Mouse (Mus musculus): Measurements from ENCODE around the gene LTO1.

The LTO1 gene

DNA sequence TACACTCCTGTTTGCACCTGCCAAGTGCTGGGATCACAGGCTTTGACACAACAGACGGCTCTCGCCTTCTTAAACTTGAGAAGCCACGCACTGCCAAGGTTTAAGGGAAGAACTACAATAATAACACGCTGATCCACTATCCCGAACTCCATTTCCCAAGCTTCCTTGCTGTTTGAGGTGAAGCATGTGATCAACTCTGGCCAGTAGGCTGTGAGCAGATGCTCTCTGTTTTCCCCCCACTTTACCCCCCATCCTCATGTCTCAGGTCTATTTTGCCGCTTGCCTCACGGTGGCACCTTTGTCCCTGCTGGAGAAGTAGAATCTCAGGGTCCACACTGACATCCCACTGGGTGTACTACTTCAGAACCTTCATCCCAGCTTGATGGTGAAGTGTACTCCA is 6.2 kb upstream of the LTO1 start:
- no peak for DNase-seq

DNA sequence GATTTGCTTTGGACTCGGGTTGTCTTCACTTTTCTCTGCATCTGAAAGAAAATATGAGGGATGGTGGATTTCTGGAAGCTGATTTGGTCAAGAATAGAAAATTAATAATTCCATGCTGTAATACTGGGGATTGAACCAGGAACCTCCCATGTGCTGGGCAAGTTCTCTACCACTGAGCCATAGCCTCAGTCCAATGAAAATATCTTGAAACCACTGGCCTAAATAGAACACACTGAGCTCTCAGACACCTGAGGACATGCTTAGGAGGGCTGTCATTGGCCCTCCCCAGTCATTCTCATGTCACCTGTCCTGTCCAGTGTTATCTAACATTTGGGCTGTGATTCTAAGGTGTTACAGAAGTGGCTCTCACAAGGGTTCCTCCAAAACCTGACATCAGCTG is 3.8 kb upstream of the LTO1 start:
- DNase-seq, result no peak

DNA sequence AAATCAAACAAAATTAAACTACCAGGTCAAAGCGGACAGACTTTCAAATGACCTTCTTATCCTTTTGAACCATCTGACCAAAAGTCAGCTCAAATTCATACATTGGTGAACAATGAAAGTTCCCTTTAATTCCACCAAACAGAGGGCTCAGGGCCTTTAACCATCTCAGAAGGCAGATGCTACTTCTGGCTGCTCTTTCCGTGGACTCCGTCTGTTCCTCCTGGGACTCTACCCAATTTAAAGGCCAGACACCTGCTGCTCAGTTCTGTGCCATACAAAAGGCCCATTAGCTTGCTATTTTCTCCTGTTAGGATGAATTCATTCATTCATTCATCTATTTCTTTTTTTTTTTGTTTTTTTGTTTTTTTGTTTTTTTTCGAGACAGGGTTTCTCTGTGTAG is 2.0 kb upstream of the LTO1 start:
- DNase-seq, result no peak

DNA sequence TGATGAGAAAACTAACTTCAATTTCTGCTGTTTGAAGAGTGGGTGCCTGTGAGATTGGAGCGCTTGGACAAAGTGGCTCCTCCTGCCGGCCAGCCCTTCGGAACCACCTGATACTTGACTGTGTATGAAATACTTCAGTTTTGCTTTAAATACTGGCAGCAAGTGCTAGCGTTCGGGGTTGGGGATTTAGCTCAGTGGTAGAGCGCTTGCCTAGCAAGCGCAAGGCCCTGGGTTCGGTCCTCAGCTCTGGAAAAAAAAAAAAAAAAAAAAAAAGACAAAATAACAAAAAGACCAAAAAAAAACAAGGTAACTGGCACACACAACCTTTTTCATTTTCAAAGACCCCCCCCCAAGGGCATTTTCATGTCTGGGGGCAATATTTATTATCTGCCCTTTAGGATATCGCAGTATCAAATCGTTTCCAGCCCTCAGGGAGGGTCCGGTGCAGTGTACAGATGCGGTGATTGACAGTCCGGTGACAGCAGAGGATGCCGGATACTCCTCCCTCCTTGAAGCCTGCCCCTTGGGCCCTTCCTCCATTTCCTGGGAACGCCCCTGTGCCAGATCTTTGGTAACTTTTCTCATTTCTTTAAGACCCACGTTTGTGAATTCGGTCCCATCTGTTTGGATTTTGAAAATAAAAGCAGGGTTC is 478 bp upstream of the LTO1 start:
- no peak for DNase-seq

DNA sequence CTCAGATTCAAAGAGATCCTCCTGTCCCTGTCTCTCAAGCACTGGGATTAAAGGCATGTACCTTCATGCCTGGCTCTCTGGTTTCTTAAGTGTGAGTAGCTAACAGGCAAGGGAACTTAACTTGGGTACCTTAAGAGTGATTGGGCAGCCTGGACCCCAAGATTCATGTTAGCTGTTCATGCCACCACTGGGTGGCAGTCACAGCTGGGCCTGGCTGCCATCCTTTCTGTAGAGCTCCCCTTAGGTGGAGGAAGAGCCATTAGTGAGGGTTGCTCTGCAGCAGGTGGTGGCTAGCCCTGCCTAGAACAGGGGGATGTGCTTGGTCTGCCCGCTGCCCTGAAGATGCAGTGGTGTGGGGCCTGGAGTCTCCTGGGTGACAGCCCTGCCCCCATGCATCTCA is 3.9 kb downstream of the LTO1 start:
- no peak for DNase-seq

DNA sequence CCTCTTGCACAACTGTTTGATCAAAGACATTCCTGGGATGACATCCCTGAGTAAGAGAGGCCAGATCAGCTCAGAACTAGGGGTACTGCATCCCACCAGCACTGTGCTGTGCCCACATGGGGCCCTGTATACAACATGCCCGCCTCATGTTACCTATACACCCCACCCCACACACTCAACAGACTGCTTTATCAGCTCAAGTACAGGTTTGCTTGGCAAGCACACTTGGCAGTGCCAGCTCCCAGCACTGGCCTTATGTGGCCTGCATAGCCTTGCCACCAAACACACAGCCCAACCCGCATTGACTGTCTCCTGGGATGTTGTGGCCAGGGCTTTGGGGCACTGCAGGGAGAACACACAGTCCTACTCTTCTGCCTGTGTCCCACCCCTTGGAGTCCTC is 12.7 kb downstream of the LTO1 start:
- no peak for DNase-seq

DNA sequence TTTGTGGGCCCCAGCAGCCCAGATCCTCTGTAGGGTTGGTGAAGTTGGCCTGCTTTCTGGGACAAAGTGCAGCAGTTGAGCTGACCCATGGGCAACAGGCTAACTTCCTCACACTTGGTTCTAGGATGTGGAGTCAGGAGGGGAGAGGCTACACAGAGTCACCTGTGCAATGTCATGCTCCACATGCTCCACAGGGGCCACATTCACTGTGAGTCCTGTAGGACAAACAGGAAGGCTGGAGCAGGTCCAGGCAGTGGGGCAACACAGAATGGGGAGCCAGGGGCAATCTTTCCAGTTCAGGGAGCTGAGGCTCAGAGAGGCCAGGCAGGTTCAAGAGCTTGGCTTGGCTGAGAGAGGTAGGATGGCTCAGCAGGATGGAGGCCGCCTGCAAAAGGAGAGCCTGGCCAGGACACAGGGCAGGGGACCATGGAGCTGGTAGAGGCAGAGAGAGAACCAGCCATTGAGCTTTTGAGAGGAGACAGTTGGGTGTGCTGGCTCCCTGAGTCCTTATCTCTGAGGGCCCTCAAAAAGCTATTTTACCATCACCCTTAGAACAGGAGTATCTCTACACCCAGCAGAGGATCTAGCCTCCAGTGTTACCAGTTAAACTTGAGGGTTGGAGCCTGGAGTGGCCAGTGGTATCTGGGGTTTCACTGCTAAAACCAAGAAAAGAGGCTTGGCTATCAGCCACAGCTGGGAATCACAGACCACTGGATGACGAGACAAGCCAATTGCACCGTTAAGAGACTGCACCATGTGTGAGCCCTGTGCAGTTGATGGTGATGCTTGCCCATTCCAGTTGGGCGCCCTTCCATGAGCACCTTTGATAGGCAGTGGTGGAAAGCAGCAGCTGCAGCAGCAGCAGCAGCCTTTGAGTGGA is 13.3 kb downstream of the LTO1 start:
- no peak for DNase-seq

DNA sequence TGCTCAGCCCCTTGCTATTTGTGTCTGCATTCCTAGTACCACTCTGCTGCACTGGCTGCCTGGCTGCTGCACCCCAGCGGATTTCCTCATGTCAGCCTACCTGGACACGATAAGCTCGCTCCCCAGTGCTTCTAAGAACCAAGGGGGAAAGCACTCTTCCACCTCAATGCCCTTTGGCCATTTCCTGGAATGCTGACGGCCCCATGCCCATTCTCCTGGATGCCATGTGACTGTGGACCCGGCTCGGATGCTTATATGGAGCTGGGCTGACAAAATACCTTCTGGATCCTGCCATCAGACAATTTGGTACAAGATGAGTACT is 13.9 kb downstream of the LTO1 start:
- DNase-seq, result no peak

DNA sequence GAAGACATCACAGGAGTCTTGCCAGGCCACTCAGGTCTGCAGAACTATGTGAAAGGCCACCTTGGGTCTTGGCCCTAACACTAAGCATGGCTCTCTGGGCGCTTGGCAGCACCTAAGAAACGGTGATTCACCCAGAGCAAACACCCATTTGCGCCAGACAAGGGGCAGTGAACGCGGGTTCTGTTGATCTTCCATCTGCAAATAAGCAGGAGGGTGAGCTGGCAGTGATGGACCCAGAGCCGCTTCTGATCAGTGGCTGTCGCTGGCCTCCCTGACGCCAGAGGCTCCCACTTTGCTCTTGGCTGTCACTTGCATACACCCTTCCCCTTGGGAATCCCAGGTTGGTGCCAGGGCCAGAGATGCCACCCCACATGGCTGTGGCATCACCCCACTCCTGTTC is 14.6 kb downstream of the LTO1 start:
- no peak for DNase-seq

DNA sequence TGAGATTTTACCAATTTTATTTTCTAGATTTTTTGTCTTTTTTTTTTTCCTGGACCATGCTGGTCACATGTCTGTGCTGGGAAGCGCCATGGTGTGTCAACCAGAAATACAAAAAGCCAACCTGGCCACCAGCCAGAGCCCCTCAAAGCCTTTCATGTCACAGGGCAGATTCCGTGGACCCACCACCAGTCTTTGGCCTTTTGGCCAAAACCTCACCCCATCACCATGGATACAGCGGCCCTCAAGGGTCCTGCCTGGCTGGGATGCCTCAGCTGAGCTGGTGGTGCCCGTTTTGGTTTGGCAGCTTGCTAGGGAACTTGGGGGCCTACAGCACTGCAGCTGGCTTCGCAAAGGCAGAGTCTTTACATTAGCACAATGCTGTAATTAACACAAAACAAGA is 15.0 kb downstream of the LTO1 start:
- no peak for DNase-seq

DNA sequence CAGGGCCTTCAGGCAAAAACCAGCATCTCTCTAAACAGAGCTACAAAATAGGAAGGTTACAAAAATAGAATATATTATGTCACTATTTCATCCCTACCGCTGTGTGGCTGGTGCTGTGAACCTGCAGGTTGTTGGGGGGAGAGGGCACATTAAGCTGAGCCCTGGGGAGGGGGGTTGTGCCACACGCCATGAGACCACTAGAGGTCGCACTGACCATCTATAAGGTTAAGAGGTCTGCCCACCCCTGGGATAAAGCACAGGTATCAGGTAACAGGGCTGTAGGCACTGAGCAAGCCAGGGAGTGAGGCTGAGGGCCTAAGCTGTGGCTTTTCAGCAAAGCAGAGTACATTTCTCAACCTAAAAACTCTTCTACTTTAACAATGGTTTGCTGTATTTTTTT is 16.9 kb downstream of the LTO1 start:
- DNase-seq, result peak; percentile 43

DNA sequence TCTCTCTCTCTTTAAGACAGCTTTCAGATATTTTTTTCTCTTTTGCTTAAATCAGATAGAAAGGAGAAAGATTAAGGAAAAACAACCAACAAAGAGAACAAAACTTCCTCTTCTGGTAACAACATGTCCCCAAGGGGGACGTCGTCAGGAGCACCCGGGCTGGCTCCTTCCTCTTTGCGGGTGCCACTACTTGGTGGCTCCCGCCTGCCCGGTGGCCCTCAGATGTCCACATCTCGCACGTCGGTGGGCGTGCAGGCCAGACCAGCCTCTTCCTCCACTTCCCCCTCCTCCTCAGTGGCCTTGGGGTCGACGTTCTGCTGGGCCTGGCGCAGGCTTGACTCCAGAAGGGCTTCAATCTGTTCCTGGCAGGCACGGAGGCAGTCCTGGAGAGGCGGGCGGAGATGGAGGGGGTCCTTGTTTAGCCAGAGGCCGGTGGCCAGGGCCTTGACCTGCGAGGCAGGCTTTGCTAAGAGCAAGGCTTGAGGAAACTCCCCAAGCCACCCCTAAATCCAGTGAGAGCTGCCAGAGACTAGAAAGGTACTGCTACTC is 17.6 kb downstream of the LTO1 start:
- DNase-seq, result no peak

DNA sequence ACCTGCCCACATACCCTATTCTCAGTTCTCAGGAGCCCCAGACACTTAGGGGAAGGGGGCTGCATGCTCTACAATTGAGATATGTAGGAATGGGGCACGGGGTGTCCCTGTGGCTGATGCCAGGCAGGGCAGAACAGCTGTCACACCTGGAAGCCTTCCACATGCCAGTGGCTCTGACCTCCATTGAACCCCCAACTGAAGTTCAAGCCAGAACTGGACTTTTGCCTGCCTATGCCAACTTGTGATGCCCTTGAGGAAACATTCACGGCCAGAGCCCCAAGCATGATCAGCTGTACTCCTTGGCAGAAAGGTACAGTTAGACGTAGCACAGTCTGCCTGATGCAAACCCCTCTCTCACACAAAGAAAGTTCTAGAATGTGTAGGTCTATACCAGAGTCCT is 18.4 kb downstream of the LTO1 start:
- no peak for DNase-seq

DNA sequence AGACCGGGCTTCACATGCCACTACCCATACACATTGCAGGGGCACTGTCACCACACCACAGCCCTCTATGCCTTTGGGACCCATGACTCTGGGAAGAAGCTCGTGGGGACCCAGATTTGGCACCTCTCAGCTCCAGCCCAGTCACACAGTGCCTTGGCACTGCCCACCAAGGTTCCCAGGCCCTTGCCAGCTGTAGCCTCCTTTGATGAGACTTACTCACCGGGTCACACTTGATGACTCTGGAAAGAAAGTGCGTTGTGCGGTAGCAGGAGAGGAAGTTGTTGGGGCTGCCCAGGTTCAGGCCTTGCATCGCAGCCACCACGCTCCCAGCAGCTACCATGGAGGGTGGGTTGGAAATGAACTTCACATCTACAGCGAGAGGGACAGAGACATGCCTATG is 18.9 kb downstream of the LTO1 start:
- DNase-seq, result no peak

DNA sequence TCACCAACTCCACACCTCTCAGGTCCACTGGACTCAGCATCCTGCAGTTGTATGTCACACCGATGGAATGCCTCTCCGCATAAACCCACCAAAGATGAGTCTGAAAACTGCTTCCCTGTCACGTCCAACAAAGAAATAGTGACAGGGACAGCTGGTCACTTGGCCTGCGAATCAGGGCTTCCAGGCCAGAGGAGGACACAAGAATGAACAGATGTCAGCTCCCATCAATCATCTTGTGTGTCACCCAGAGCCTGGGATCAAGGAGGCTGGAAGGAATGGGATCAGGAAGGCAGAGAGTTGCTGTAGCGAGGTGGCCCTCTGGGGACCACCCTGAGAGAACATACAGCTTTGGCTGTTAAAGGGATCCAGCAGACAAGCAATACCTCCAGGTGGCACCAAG is 20.0 kb downstream of the LTO1 start:
- no peak for DNase-seq

DNA sequence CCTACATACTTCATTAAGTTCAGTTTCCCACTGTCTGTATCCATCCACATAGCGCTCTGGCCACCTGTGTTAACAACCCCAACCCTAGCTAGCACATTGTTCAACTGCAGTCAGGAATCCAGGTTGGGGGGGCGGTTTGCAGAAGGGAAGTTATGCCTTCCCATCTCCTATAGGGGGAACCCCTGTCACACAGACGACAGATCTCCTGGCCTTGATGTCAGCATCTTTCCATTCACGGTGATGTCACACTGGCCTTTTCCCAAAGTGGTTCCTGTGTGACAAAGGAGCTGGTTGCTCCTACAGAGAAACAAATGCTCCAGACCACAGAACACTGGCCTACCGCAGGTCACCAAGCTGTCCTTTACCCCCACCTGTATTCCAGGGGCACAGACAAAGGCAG is 20.7 kb downstream of the LTO1 start:
- DNase-seq, result no peak

DNA sequence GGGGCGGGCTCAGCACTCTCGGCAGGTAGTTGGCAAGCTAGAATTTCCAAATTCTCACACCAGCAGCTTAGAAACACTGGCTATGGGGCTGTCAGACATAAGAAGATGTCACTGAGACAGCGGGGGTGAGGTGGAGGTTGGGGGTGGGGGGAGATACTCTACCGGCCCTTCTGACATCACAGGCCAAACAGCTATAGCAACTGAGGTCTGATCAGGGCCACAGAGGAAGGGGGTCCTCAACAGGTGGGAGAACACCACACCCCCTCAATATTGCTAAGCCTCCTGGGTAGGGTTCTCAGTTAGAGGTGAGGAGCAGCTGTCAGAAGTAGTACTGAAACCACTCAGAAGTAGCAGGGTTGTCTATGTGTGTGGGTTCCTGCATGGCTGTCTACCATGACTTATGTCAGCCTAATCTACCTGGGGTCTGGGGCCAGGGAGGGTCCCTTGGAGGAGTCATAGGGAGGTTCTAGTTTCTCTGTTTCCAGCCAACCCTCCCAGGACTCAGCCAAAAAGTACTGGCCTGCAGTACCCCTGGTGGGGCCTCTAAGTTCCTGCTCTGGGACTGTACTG is 21.5 kb downstream of the LTO1 start:
- no peak for DNase-seq

DNA sequence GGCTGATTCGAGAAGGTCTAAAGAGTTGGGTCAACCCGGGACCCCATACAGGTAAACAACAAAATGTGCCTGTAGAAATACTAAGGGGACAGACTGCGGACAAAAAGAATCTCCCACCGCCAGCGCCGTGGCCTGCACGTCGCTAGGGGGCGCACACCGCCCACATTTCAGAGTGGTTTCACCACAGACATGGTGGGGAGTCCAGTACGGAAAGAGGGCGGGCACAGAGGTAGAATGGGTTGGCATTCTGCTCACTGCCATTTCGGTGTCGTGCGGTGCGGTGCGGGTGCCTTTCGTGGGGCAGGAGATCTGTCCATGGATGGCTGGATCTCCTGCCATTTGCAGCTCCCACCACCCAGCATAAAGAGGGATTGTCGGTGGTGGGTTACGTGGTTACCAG is 22.6 kb downstream of the LTO1 start:
- DNase-seq, result peak; percentile 82

DNA sequence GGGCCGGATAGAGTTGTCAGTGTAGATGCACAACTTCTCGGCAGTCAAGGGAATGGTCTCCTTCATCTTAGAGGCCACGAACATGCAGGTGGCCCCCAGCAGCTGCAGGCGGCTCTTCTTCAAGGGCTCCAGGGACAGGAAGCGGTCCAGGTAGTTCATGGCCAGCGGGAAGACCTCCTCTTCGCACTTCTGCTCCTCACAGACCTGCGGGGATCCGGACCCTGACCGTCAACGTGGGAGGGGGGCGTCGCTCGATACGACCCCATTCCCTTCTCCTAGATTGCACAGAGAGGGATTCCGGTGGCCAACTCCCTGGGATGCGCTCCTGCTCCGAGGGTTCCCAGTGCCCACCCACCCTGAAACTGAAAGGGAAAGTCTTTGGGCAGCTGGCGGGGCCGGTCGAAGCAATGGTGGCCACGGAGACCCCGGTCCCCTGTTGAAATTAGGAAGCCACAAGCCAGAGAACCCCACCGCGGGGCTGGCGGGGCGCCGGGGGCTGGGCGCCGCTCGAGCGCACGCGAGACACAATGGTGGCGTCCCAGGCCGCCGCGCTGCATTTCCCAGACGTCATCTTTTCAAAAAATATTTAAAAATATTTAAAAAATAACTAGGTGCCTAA is 23.1 kb downstream of the LTO1 start:
- DNase-seq, result no peak

DNA sequence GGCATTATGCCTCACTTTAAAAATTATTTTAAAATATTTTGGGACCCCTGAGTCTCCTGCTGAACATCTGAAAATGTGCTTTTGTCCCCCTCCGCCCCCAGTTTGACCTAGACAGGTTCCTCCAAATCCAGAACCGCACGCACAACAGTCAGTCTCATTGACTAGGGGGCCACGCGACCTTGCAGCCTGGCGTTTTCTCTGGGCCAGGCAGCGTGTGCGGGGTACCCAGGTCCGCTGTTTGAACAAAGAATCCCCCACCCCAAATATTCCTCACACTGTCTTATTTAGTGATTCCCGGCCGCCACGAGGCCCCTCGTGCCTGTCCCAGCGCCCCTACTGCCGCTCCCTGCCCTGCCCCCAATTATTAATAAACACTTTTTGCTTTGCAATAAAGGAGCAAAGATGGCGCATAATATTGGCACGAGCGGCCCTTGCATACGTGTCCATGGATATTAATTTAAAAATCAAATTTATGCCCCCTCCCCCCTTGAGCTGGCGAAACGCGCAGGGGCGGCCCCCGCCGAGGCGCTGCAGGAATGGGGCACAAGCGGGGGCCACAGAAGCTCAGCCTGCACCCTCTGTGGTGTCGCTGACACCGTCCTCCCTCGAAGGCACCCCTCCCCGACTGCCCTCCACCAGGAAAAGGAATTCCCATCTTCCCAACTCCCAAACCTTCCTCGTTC is 23.9 kb downstream of the LTO1 start:
- DNase-seq, result no peak

DNA sequence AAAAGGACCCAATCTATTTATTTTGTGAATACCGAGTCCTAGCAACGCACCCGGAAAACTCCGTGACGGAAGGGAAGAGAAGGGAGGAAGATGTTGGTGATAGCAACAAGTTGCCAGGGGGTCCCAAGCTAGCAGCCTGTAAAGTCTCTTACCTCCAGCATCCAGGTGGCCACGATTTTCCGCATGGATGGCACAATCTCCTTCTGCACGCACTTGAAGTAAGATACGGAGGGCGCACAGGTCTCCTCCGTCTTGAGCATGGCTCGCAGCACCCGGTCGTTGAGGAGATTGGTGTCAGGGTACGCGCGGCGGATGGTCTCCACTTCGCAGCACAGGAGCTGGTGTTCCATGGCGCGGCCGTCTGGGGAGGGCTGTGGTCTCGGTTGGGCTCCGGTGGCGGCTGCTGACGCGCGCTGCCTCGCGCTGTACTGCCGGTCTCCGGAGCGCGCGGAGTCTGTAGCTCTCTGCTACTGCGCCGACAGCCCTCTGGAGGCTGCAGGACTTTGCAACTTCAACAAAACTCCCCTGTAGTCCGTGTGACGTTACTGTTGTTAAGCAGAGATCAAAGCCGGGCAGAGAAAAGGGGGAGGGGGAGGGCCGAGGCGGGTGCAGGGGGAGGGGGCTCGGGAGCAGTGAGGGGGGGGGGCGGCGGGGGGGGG is 24.6 kb downstream of the LTO1 start, which contains the start of gene Ccnd1:
Ccnd1 (minus strand) TSS at position 582 of the 659 bp plus-strand sequence.
- peak; percentile 67 for DNase-seq

DNA sequence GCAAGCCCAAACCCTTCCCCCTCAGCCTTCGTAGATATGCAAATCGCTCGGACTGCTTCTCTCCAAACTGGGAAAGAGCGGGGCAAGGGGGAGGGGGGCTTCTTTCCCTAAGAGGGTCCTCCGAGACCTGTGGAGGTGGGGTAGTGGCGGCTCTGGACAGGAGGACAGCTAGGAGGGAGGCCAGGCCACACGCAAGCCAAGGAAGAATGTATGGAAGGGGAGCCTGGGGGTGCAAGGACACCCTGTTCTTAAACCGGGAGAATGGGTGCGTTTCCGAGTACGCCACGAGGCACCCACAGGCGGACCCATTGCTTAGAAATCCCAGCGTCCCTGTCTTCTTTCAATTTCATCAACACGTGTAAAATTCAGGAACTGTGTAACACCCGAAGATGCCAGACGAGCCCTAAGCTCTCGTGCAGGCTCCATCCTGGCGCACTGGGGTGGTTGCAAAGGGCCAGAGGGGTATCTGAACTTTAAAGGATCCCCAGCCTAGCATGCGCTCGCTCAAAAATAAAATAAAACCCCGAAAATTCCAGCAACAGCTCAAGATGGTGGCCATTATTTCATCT is 25.2 kb downstream of the LTO1 start:
- no peak for DNase-seq

Measured in liver (tissue).